Mouse (Mus musculus): ENCODE results near the gene Ccndbp1.

DNA sequence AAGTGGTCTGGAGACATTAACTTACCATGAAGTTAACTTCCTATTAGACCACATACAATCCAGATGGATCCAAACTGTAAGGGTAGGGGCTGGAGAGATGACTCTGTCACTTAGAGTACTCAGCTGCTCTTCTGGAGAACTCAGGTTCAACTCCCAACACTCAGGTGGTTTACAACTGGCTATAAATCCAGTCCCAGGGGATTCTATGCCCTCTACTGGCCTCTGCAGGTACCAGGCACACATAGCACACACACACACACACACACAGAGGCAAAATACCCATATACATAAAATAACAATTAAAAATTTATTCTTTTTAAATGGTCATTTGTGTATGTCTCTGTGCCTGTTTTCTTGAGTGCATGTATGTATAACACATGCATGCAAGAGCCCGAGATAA lies 31.2 kb downstream of the Ccndbp1 start:
- TF ChIP-seq POLR2A (IDR thresholded peaks at IDR 0.05; ENCODE audit: extremely low read depth, insufficient read depth, low read length) (no peak), CTCF (IDR thresholded peaks at IDR 0.05; ENCODE audit: low read depth, low read length) (no peak)

Measured in liver, adult 2 months (tissue).